Mouse (Mus musculus) adrenal gland, postnatal 14 days (tissue): ENCODE measurements at regions not wholly inside any gene's neighbourhood (a gene's known extent, or its start where the extent isn't known, plus 50 kb on each side); places are given as distances from the start of the nearest gene placed in this dataset.

Source experiments
- DNase-seq: peaks from one replicate; pipeline ENCODE4 v3.0.0; 2021; ENCODE audit warnings: mixed read lengths

DNA sequence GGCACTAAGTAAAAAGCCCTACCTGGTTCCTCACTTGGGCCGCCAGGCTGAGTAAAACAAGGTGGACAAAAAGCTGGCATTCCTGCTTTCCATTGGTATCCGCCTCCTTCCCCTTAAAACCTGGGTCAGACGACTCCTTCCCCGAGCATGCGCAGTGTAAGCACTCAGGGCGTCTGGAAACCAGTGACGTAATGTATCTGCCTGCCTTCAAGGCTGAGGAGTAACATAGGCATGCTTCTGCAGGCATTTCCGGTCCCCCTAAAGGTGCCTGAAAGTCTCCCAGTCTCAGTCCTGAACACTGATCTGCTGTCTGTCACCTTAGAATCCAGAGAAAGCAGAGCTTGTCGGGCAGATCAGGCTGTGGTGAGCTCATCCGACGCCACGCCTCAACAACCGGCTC is 140.7 kb downstream of the Cd24a start:
- DNase-seq = no peak

GRCm38 (mm10) chr10:43721356-43721755 is 143.3 kb downstream of the Cd24a start:
- no peak for DNase-seq

DNA sequence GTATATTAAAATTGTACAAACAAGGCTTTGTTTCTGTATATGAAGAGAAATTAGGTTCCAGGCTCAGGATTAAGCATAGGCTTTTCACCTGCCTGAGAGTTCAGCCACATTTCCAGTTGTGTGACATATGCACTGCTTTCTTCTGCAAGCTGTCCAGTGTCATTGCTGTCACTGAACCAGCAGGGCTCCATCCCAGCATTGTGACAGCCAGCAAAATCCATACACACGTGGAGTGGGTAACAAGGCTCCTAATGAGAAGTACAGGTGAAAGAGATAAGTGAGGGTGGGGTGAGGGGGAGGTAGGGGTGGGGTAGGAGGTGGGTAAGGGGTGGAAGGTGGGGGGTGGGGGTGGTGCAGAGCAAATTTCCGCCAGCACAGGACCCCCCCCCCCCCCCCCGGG is 144.1 kb downstream of the Cd24a start:
- DNase-seq = no peak

GRCm38 (mm10) chr10:43722711-43723614 is 144.9 kb downstream of the Cd24a start:
- no peak for DNase-seq

DNA sequence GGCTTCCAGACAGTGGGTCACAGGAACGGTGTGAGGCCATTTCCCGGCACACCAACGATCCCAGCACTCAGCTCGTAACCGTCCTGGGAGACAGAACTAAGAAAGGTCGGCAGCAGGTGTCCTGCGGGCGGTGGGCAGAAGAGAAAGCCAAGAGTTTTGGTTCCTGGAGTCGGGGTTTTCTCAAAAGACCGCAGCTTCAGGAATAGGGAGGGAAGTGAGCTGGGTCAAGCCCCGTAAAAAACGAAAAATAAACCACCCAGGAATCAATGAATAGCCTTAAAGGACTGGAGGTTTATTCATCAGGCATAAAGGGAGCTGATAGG is 145.5 kb downstream of the Cd24a start:
- no peak for DNase-seq

GRCm38 (mm10) chr10:43727746-43728145 is 149.7 kb downstream of the Cd24a start:
- DNase-seq = no peak

GRCm38 (mm10) chr10:43729184-43729583 is 151.1 kb downstream of the Cd24a start:
- DNase-seq = no peak

DNA sequence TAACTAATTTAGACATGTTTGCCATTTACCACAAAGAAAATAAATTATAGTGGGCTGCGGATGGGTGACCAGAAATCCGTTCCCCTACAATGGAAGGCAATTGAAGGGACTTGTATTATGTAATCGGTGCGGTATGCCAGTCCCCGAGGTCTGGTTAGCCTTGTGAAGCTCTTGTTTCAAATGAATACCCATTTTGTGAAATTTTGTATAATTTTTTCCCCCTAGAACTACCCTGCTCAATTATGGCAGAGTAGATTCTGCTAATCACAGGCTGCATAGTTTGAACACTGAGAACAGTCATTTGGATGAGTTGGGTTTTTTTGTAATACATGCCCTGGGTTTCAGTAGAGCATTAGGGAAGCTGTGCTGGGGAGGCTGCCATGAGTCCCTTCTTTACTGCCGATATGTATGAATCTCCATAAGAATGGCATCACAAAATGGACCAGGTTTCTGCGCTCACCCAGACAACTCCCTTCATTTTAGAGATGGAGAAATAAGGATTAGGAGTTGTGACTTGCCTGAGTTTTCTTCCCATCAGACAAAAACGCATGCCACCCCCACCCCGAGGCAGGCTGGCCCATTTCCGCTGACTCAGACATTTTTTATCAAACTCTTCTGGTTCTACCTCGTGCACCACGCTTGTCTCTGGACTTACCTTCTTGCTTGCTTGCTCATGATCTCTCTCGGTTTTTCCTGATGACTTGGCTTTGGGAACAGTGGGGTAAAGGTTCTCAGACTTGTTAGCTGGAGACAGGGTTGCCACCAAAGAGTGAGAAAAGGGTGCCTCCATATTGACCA is 155.7 kb downstream of the Cd24a start:
- DNase-seq = no peak

DNA sequence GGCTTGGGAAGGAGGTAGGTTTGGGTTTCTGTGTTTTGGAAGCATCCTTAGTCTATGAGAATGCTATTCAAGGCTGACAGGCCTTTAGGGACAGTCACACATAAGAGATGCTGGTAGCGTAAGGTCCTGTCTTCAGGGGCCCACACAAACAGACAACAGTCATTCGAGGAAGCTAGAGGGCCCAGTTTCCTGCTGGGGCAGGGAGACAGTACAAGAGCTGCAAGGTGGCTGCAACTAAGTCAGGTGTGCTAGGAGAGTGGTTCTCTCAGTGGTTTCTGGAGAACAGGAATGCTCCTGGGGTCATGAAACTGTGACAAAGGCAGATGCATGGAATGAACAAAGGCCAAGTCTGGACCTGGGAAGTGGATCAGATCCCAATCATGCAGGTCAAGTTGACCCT is 161.1 kb downstream of the Cd24a start:
- DNase-seq = no peak

- no peak for DNase-seq
Observed at GRCm38 (mm10) chr10:43739718-43740117, 161.6 kb downstream of the Cd24a start.

DNA sequence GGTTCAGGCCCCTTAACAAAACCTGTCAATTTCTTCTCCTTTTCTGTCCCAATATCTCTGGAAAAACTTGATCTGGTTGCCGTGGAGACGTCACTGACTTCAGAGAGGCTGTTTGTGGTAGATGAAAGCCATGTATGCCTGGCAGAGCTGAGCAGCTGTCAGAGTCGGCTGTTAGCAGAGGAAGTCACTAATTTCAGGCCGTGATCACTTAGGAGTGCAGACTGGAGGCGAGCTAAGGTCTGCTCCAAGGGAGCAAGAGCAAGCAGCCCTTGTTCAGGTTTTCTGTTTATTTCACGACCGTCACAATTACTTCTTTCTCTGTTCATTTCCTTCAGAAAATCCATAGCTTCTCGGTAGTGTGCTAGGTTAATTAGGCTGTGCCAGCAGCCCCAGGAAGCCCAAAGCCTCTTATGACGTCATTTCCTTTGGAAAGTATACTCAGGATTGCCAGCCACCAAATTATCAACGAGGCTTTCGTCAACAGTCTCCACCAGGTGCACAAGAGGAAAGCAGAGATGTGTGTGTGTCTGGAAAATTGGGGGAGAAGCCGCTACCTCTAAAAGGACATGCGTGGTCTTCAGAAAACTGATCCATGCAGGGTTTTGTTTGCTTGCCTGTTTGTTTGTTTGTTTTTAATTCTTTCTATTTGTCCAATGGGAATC is 161.2 kb downstream of the Qrsl1 start:
- DNase-seq = no peak

DNA sequence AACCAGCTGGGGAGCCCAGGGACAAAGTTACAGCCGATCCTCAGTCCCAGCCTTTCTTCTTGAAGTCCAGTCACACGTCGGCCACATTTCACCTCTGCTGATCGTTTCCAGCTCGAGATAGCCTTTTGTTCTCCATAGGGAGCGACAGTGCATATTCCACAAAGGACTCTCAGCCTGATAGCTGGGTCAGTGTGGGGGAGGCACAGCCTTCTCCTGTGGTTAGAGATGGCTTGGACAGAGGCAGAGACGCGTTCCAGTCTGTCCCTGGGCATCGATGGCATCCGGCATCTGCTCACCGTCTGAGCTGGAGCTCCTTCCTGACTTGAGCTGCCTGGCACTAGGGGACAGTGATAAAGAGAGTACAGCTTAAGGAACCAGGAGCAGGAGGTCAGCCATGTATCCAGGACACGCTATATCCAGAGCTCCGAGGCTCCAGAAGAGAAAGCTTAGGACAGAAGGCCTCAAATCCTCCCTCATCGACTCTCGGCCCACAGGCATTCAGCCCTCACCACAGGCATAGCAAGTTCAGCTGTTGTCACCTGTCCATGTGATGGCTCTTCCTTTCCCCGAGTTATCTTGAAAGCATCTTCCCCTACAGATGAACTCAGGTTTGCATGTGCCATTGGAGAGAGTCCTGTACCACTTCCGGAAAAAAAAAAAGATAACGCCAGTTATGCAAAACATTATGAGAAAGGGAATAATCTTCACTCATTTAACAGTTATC is 160.0 kb downstream of the Qrsl1 start:
- DNase-seq = no peak

DNA sequence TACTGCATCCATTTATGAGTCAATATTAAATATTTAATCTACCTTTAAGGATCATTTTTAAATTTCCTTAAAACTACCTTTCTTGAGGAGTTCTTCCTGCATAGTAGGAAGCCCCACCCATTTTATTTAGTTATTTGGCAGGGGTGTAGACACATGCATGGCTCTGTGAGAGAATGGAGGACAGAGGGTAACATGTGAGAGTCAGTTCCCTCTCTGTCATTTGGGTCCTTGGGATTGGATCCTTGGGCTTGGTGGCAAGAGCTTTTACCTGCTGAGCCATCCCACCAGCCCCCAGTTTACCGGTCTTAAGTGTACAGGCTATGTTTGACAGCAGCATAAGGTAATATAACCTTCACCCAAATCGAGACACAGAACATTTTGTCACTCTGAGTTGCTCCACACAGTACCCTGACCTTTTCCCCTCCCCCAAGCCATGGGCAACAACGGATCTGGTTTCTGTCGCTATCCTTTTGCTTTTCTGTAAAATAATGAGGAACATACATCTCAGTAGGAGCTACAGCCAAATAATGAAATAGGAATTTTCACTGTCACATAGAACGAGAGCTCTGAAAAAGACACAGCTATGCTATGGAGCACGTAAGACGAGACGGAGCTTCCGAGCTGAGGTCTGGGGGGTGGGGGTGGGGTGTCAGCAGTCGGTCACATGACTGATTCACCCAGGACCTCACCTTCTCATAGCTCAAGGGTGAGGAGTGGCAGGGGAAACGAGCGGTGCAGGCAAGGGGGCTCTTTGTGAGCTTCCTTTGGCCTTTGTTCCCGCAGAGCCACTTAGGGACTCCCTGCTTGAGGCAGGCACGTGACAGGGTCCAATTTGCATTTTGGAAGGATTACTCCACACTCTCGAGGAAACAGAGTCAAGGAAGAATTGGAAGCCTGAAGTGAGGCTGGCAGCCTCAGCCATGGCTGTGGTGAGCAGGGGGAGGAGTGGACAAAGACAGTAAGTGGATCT is 159.2 kb downstream of the Qrsl1 start:
- DNase-seq = peak; percentile 63

- no peak for DNase-seq
Observed at GRCm38 (mm10) chr10:43743188-43744120, 158.1 kb downstream of the Qrsl1 start.

DNA sequence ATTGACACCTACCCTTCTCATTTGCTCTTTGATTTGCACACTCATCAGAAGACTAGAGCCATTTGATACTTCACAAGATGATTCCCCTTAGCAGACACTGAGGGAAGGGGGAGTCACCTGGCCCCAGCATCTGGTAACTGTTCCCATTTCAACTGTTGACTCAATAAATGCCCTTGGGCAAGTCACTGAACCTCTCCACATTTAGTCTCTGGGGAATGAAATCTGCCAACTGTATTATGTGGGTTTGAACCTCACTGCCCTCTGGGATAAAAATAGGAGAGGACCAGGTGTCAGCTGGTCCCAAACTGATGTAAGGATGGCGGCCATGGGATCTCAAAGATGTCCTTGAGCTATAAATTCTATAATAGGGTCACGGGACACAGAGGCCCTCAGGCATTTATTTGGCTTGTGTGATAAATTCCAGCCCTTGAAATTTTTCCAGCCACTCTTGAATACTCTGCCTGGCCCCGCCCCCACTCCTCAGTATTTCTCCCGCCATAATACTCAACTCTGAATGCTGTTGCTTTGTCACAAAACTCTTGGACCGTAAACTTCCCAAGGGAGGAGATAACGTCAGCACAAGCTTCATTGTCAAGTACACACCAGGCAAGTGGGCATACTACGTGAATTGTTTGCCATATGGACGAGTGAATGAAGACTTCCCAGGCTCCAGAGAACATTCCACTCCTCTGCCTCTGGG is 155.5 kb downstream of the Qrsl1 start:
- DNase-seq = no peak

GRCm38 (mm10) chr10:43746631-43747001 is 154.9 kb downstream of the Qrsl1 start:
- no peak for DNase-seq

DNA sequence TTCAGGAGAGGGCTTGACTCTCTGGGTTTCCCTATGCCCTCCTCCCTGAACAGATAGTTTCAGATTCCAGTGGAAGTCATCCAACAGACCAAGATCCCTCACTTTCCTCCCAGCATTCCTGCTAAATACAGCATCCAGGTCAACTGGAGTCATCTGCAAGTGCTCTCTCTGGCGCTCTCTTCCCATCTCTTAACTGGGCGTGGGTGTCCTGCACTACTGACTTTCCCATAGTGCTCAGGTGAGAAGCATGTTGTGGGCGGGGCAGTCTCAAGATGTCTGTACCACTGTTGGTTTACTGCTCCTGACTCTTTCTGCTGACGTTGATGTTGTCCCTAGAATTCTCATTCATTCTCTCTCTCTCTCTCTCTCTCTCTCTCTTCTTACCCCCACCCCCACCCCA is 154.0 kb downstream of the Qrsl1 start:
- DNase-seq = no peak

DNA sequence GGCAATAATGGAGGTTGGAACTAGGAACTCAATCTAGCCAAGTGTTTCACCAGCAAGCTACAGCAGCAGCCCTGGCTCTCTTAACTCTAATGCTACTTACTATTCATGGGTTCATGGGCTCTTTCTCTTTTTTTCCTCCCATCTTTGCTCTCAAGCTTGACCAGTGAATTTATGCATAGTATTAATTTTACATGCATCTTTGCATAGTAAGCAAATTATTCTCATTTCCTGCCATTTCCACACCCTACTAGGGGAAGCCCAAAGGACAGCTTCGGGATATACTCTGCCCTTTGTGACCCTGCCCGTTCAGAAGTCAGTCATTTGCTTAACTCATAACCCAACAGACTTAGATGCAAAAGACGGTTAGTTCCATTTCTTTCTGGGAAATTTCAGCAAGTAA is 153.2 kb downstream of the Qrsl1 start:
- no peak for DNase-seq

GRCm38 (mm10) chr10:43749496-43750110 is 151.9 kb downstream of the Qrsl1 start:
- no peak for DNase-seq
